Mouse (Mus musculus) heart, adult 2 months (tissue): ENCODE data around the gene Ech1.

Source experiments
- CTCF ChIP-seq: fragments of 200-600 bp; IDR thresholded peaks from 2 replicates; pipeline ENCODE4 v1.8.1; 2022; ENCODE audit warnings: antibody characterized with exemption, mild to moderate bottlenecking, moderate library complexity
- EP300 ChIP-seq: fragments of 200-500 bp; IDR thresholded peaks from 2 replicates; pipeline ENCODE4 v1.6.1; 2011; ENCODE audit warnings: low read depth, low read length, control low read depth; ENCODE audit not compliant: insufficient read depth
- POLR2A ChIP-seq: fragments of 200-500 bp; IDR thresholded peaks from 2 replicates; pipeline ENCODE4 v1.6.1; 2011; ENCODE audit warnings: mild to moderate bottlenecking, low read depth, low read length, control low read depth; ENCODE audit not compliant: insufficient read depth

DNA sequence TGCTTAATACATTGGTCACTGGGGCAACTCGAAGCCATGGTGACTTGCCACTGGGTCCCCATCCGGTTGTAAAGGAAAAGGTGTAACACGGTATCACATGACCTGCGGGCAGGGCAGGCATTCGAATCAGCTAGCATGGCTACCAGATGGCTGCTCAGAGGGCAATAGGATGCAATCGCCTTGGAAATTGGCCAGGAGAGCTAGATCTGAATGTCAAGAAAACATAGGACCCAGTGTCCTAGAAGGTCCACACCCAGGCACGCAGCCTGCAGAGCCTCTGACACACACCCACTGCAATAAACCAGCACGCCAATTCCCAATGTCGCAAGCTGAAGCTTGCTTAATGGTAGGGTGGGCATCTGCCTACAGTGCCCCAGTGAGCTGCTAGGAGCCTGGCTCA lies 13.3 kb downstream of the Ech1 start:
- TF ChIP-seq POLR2A, result no peak
- no peak for TF ChIP-seq CTCF
- no peak for TF ChIP-seq EP300
